Mouse (Mus musculus) bone marrow macrophage, adult 2 months (primary cell): ENCODE results near the gene Kat7. TPM values are rescaled to one million over a fixed set of nuclear protein-coding genes. Genes with fewer than 3 reads are reported as not detected.

ENCODE experiments used
- H3K27ac ChIP-seq: 2 replicates; pipeline ENCODE4 v1.5.1; 2012; ENCODE audit warnings: low read depth, low read length; ENCODE audit not compliant: insufficient read depth
- H3K4me1 ChIP-seq: 2 replicates; pipeline ENCODE4 v1.6.1; 2012; ENCODE audit warnings: low read length; ENCODE audit not compliant: control insufficient read depth, insufficient read depth
- H3K4me3 ChIP-seq: 2 replicates; pipeline ENCODE4 v1.5.1; 2012; ENCODE audit warnings: mild to moderate bottlenecking, low read length, moderate library complexity; ENCODE audit not compliant: insufficient read depth
- CTCF ChIP-seq: IDR thresholded peaks from 2 replicates; pipeline ENCODE4 v1.5.1; 2012; ENCODE audit warnings: low read depth, mild to moderate bottlenecking, low read length, moderate library complexity
- POLR2A ChIP-seq: IDR thresholded peaks from 2 replicates; pipeline ENCODE4 v1.6.1; 2012; ENCODE audit warnings: mild to moderate bottlenecking, low read depth, low read length, borderline replicate concordance
- polyA plus RNA-seq: library from polyadenylated mRNA; stranded (reverse); fragments of >200 nt; gene quantifications from 2 replicates; pipeline ENCODE4 v1.2.4, GENCODE M21; 2012; ENCODE audit not compliant: missing spikeins, insufficient read depth, insufficient read length

The Kat7 gene
- polyA plus RNA-seq, 1 experiment: 41.2 TPM

DNA sequence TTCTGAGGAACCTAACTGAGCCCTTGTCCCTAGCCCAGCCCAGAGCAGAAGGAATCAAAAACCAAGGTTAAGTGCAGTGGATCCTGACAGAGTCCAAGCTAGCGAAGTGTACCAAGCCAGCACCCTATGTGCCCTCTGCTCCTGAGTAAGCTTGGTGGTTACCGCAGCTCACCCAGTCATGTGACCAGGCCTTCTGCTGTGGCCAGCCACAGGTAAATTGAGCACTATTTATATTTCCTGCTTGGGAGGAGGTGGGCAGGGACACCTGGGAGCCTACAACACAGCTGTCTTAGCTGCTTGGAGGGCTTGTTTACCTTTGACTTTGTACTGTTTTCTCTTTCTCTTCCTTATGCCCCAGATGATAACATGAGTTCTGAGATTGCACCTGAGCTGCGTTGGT is 40.9 kb upstream of the Kat7 start:
- TF ChIP-seq POLR2A (no peak), CTCF (no peak)
- H3K27ac ChIP-seq: no peak overlapping the region
- H3K4me1 ChIP-seq: peaks cover 18% of the 10 kb centered on the region
- no peak overlapping the region for H3K4me3 ChIP-seq

DNA sequence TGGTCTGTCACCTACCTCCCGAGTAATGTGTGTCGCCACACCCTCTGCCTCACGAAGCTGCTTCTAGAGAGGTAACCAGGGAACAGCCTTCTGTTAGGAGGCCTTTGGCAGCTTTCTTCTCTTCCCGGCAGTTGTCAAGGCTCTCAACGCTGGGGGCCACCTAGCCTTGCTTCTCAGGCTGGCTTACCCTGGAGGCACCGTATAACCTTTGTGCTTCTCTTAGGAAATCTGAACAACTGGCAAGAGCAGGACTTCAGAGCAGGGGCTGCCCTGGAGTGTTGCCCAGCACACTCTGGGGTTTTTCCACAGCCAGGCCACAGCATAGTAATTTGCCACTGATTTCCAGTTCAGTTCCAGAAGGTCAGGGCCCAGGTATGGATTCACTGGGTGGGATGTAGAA is 40.2 kb upstream of the Kat7 start:
- Histone ChIP-seq H3K27ac (no peak overlapping the region), H3K4me3 (no peak overlapping the region), H3K4me1 (peaks cover 13% of the 10 kb centered on the region)
- TF ChIP-seq POLR2A (no peak), CTCF (no peak)

DNA sequence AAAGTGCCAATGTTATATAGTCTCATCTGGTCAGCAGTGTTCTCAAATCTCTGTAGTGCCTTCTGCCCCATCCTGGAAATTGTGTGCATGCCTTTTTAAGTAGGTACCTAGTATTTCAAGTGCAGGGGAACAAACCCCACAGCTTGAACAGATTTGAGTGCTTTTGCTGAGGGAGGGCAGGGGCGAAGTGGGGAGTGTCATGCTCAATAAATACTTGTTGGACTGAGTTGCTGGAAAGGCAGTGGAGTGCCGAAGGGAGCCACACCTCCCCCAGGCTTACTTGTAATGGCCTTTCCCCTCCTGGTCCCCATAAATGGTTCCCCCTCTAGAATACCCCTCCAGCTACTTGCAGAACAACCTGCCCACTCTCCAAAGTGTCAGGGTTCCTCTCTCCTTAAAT is 34.1 kb upstream of the Kat7 start:
- Histone ChIP-seq H3K4me1 (no peaks in the 10 kb centered on the region), H3K27ac (no peak overlapping the region), H3K4me3 (no peak overlapping the region)
- TF ChIP-seq POLR2A: no peak
- no peak for TF ChIP-seq CTCF

DNA sequence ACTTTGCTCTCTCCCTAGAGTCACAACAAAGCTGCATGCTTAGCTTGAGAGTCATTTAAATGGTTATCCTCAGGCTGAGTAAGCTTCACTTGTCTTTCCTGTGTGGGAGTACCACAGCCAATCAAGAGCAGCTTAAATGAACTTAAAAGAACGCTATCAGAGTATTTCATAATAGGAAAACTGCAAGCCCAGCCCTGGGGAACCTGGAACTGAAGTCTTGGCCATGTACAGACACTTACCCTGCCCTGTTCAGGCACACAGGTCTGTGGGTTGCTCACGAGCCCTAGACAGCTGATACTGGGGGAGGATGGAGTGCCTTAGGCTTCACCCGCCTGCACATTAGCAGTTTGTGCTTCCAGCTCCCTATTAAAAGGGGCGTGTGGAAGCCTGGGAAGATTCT is 33.1 kb upstream of the Kat7 start:
- no peaks in the 10 kb centered on the region for H3K4me1 ChIP-seq
- H3K4me3 ChIP-seq: no peak overlapping the region

DNA sequence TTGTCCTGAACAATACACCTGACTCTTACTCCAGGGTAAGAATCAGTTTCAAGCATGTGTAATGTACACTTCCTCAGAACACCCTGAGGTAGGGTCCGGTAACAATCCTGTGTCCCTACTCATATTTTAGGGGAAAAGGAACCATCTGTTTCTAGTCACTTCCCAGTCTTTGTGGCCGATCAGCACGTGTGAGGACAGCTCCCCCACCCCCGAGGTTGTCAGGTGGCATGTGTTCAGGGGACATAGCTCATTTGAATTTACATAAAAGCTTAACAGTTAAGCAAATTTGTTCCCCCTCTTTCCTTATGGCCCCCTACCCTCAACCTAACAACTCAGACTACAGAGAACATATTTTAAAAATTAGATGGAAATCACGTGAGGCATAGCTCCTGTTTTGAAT is 30.6 kb upstream of the Kat7 start:
- H3K27ac ChIP-seq: no peak overlapping the region
- H3K4me1 ChIP-seq: no peaks in the 10 kb centered on the region
- TF ChIP-seq POLR2A: no peak
- H3K4me3 ChIP-seq: no peak overlapping the region

More for the DNA sequence above, 33.1 kb upstream of the Kat7 start:
- TF ChIP-seq CTCF: no peak
- TF ChIP-seq POLR2A: no peak
- no peak overlapping the region for H3K27ac ChIP-seq

DNA sequence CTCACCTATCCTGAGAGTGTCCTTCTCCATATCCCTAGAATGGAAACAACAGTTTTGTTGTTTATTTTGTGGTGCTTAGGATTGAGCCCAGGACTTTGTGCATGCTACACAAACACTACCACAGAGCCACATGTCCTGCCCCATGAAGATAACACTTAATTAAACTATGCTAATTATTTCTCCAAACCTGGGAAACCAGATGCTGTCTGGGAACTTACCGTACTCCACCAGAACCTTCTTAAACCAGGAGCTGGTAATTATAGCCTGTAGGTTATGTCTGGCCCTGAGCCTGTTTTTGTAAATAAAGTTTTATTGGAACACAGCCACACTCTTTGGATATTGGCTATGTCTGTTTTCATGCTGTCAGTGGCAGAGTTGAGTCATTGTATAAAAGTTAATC is 30.2 kb upstream of the Kat7 start:
- Histone ChIP-seq H3K4me1 (no peaks in the 10 kb centered on the region), H3K4me3 (no peak overlapping the region), H3K27ac (no peak overlapping the region)
- no peak for TF ChIP-seq POLR2A
- no peak for TF ChIP-seq CTCF

DNA sequence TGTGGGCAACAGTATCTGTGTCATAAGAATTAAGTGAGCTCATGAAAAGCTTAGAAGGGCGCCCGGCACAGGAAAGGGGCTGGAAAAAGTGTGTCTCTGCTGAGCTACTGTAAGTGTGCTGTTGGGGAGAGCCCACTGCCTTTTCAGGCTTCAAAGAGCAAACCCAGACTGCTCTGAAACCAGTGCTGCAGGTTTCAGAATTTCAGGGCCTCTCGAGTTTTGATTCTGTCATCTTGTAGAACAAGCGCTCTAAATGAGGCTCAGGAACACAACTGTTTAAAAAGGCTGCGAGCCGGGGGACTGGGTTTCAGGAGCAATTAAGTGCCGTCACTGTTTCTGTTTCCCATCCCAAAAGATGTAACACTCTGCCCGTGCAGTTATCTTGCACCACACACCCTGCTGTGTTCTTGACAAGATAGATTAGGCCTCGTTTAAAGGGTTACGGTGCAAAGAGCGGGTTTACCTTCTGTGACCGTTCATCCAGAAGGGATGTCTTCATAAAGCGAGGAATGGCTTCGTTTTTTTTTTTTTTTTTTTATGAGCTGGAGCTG is 29.5 kb upstream of the Kat7 start:
- Histone ChIP-seq H3K27ac (no peak overlapping the region), H3K4me3 (no peak overlapping the region), H3K4me1 (no peaks in the 10 kb centered on the region)
- TF ChIP-seq POLR2A (no peak), CTCF (no peak)

DNA sequence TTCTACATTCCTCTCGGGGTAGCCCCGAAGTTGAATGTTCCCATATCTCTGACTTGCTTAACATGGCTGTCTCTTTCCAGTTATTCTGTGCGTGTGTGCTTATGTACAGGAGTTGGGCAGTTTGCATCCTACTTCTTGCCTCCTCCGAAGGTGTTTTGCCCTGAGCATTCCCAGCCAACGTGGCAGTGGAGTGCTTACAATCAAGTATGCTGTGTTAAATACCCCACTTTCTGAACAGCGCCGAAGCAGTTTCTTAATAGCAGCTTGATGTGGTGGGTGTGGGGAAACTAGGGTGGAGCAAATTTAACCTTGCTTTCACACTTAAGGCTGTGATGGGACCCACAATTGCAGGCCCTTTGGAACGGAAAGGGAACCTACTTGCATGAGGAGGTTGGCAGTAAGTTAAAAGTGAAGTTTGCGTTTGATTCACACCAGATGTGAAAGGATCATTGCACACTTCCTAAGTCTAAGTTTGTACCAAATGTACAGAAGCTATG is 27.8 kb upstream of the Kat7 start:
- TF ChIP-seq CTCF (no peak), POLR2A (no peak)
- H3K4me1 ChIP-seq: peaks cover 6% of the 10 kb centered on the region; the same call in 1 of the 2 replicates
- no peak overlapping the region for H3K27ac ChIP-seq
- peak overlapping the region; percentile 74 for H3K4me3 ChIP-seq

DNA sequence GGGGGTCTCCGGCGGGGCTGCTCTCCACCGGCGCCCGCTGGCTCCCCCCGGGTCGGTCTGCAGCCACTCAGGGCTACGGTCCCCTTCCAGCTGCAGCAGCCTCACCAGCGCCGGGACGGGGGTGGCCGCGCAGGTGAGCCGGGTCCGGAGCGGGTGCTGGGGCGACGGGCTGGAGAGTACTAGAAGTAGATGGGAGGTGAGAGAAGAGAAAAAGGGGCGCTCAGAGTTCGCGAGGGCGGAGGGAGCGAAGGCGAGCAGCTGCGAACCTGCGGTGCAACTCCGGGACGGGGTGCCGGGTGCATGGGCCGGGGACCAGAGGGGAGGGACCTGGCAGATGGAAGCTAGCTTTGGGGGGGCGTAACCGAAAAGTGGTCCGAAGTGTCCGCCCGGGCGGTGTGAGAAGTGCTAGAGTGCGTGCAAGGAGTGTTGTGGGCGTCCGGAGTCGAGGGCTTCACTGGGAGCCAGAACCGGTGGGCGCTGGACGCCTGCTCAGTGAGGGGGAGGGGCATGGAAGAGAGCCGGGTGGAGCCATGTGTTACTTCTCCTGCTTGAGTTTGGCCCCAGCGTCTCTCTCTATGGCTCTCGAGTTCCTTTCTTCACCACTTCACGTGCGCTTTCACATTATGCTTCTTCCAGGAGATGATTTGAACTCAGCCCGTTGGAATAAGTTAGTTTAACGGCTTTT is 27.2 kb upstream of the Kat7 start:
- Histone ChIP-seq H3K4me3 (peak overlapping the region; percentile 74), H3K27ac (no peak overlapping the region), H3K4me1 (peaks cover 6% of the 10 kb centered on the region; the same call in 1 of the 2 replicates)
- TF ChIP-seq POLR2A (no peak), CTCF (no peak)

DNA sequence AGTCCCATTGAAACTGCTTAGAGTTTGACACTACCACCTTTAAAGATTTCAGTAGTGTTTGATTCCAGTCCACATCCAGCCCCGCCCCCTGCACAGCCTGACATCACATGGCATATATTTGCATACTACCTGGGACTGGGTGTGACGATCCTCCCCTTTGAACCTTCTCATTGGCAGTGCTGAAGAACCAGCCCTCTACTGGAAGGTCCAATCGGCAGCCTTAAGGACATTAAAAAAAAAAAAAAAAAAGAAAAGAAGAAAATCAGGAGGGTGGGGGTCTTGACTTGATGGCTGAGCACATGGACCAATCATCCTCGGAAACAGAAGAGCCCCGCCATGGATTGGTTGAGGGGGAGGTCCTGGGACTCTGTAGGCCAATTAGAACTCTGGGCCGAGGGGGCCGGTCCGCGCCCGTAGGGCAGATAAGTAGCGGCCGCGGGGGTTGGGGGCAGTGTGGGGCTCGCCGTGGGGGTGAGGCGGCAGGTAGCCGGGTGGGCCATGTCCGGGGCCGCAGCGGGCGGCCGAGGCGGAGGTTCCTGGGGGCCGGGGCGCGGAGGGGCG is 26.6 kb upstream of the Kat7 start, which contains the start of gene Fam117a:
TSS of gene Fam117a (plus strand) at position 451 of the 561 bp plus-strand sequence.
- Histone ChIP-seq H3K4me1 (peaks cover 6% of the 10 kb centered on the region; the same call in 1 of the 2 replicates), H3K27ac (no peak within 1 kb of the TSS), H3K4me3 (peak within 1 kb of the TSS; percentile 74)
- TF ChIP-seq POLR2A (no peak), CTCF (no peak)
